Mouse (Mus musculus) midbrain, postnatal 0 days (tissue): Measurements from ENCODE around the gene B3galt4. TPM values are rescaled to one million over a fixed set of nuclear protein-coding genes. Genes with fewer than 3 reads are reported as not detected.

Experiments
- ATAC-seq: fragments of 200-750 bp; cut with Nextera tagmentation; 2 replicates; pipeline ENCODE4 v1.8.0; 2017; ENCODE audit warnings: moderate number of reproducible peaks, mild to moderate bottlenecking, moderate TSS enrichment, moderate library complexity; ENCODE audit not compliant: low FRiP score
- DNase-seq: peaks from one replicate; pipeline ENCODE4 v3.0.0-alpha.2; 2015; ENCODE audit warnings: low spot score
- H3K27ac ChIP-seq: fragments of 300-500 bp; sonication (generic); 2 replicates; pipeline ENCODE4 v1.5.1; 2014; ENCODE audit warnings: low read depth, mild to moderate bottlenecking, low read length, mixed read lengths
- H3K27me3 ChIP-seq: fragments of 300-500 bp; sonication (generic); 2 replicates; pipeline ENCODE4 v1.6.1; 2014; ENCODE audit warnings: low read length, control low read depth, mixed read lengths; ENCODE audit not compliant: insufficient read depth
- H3K36me3 ChIP-seq: fragments of 300-500 bp; sonication (generic); 2 replicates; pipeline ENCODE4 v1.6.1; 2014; ENCODE audit warnings: low read length, control low read depth, mixed read lengths; ENCODE audit not compliant: insufficient read depth
- H3K4me1 ChIP-seq: fragments of 300-500 bp; sonication (generic); 2 replicates; pipeline ENCODE4 v1.6.1; 2014; ENCODE audit warnings: mild to moderate bottlenecking, control low read depth, antibody characterized with exemption, low read length, mixed read lengths; ENCODE audit not compliant: insufficient read depth
- H3K4me2 ChIP-seq: fragments of 300-500 bp; sonication (generic); 2 replicates; pipeline ENCODE4 v1.6.1; 2014; ENCODE audit warnings: low read depth, mild to moderate bottlenecking, low read length, mixed read lengths; ENCODE audit not compliant: poor library complexity, severe bottlenecking
- H3K4me3 ChIP-seq: fragments of 300-500 bp; sonication (generic); 2 replicates; pipeline ENCODE4 v1.5.1; 2014; ENCODE audit warnings: low read depth, mild to moderate bottlenecking, low read length, moderate library complexity
- H3K9ac ChIP-seq: fragments of 300-500 bp; sonication (generic); replicated peaks from 2 replicates; pipeline ENCODE4 v1.6.1; 2014; ENCODE audit warnings: mild to moderate bottlenecking, low read length, moderate library complexity, mixed read lengths; ENCODE audit not compliant: poor library complexity, severe bottlenecking
- H3K9me3 ChIP-seq: fragments of 300-500 bp; sonication (generic); 2 replicates; pipeline ENCODE4 v1.6.1; 2016; ENCODE audit warnings: low read length, control low read depth
- CTCF ChIP-seq: IDR thresholded peaks from 2 replicates; pipeline ENCODE4 v1.5.1; 2016; ENCODE audit warnings: antibody characterized with exemption, mild to moderate bottlenecking
- WGBS: fragments of 180-500 bp; shearing (Covaris S2); extraction: QIAGEN DNeasy Blood & Tissue Kit; methylation state at CpG from one replicate; pipeline ENCODE4 v1.1.7; 2014; 5-methylcytosine and 5-hydroxymethylcytosine counted together
- polyA plus RNA-seq: library from polyadenylated mRNA; unstranded; fragments of >200 nt; fragmentation: Nextera tagmentation; extraction: Ambion mirVana; gene quantifications from 2 replicates; pipeline ENCODE4 v1.2.1, GENCODE M21; 2015
- total RNA-seq: library from RNA; depleted of rRNA; stranded (reverse); fragments of >200 nt; gene quantifications from 2 replicates; pipeline ENCODE4 v1.2.3, GENCODE M21; 2014

Gene B3galt4
- total and polyA plus RNA-seq, 2 experiments from 2014 or later = 11.1 to 14.1 TPM

DNA sequence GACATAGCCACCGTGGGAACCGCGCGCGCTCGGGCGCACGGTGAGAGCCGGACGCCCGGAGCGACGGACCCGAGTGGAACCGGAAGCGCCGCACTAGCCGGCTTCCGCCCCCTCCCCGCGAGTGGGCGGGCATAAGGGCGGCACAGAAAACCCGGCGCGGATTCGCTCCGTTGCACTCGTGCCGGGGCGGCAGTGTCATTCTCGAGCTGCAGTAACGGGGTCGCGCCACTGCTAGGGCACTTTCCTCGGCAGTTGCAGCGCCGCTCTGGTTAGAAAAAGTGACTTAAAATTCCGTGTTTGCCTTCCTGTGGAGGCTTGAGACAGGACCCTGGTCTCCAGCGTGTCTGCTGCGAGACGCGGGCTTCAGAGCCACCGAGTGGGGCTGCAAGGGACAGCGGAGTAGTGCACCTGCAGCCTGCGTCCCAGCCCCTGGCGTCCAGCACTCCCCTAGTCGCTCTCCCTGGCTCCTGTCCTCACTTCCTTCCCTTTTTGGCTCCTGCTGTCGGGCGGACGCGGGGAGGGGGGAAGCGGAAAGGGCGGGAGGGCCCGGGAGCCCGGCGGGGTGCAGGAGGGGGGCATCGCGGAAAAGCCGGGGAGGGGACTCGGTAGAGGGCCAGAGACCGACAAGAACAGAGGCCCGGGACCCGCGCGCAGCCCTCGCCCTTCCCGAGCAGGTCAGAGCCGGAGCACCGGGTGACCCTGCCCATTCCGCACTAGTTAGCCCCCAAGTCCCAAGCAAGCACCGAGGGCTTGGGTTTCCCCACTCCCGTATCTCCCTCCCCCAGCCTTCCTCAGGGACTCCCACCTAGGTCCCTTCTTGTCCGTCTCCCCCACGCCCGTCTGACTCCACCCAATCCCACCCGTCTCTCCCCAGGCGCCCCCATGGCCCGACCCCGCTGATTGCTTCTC lies 21.7 kb downstream of the B3galt4 start, which contains the start of gene Rgl2:
TSS of gene Rgl2 (plus strand) at position 173 of the 909 bp plus-strand sequence.
- H3K9ac ChIP-seq = peak within 1 kb of the TSS; percentile 85
- H3K36me3 ChIP-seq = peaks cover 9% of the 10 kb centered on the region
- DNase-seq (peak; percentile 98), ATAC-seq (peak; percentile 83)
- under 1% methylated on average over 60 of the region's 80 CpGs for WGBS
- H3K9me3 ChIP-seq = no peaks in the 10 kb centered on the region
- 0 out of 2 replicates have a peak, but pooled peaks cover 5% of the 10 kb centered on the region for H3K4me1 ChIP-seq
- H3K4me3 ChIP-seq = peak within 1 kb of the TSS; percentile 89
- H3K4me2 ChIP-seq = peak within 1 kb of the TSS; percentile 99
- peak; percentile 67 for TF ChIP-seq CTCF
- no peaks in the 10 kb centered on the region for H3K27me3 ChIP-seq
- H3K27ac ChIP-seq = peak within 1 kb of the TSS; percentile 89

DNA sequence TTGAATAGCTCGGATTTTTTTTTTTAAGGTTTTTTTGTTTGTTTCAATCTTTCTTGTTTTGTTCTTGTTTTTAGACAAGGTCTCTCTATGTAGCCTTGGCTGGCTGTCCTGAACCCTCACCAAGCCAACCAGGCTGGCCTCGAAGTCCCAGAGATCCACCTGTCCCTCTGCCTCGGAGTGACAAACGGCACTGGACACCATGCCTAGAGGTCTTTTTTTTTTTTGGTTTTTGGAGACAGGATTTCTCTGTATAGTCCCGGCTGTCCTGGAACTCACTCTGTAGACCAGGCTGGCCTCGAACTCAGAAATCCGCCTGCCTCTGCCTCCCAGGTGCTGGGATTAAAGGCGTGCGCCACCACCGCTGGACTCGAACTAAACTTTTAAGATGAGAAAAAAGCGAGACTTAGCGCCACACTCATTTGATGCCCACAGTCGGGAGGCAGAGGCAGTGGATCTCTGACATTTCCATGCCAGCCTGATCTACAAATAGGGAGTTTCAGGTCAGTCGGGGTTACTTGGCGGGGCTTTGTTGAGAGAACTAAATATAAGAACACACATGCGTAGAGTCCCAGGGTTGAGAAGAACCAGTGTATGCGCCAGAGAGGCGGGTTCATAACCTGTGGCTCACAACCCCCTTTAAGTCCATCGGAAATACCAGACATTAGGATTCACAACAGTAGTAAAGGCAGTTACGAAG lies 22.9 kb downstream of the B3galt4 start:
- TF ChIP-seq CTCF = no peak
- Histone ChIP-seq H3K27me3 (no peaks in the 10 kb centered on the region), H3K4me3 (peak overlapping the region; percentile 89), H3K9me3 (no peaks in the 10 kb centered on the region), H3K36me3 (peaks cover 5% of the 10 kb centered on the region), H3K27ac (0 out of 2 replicates have a peak overlapping the region, but pooled peaks have one; percentile 62), H3K9ac (peak overlapping the region; percentile 71), H3K4me2 (peak overlapping the region; percentile 99), H3K4me1 (0 out of 2 replicates have a peak, but pooled peaks cover 5% of the 10 kb centered on the region)
- DNase-seq (no peak), ATAC-seq (no peak)
- 66% methylated on average over 21 of the region's 21 CpGs for WGBS

DNA sequence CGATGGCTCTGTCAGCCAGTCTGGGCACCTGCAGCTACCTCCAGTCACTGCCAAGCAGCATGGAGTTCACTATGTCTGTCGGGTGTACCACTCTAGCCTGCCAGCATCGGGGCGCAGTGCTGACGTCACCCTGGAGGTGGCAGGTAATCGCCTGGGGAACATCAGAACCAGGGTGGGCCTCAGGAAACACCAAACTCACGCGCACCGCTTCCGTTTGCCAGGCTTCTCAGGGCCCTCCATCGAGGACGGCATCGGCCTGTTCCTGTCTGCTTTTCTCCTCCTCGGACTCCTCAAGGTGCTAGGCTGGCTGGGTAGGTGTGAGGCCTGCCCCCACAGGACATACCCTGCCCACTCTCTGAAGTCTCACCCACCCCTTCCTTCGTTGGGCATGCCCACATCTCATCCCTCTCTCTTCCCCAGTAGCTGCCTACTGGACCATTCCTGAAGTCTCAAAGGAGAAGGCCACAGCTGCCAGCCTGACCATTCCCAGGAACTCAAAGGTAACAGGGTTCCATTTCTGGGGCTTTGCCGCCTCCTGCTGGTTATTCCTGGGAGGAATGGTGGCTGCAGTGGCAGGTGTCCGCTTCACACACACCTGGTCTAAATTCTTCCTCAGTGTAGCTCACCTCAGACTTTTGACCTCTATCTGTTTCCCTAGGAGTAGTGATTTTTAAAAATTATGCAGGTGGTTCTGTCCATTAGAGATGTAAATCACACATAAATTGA lies 24.9 kb downstream of the B3galt4 start:
- Histone ChIP-seq H3K9ac (no peak overlapping the region), H3K4me1 (0 out of 2 replicates have a peak, but pooled peaks cover 5% of the 10 kb centered on the region), H3K36me3 (no peaks in the 10 kb centered on the region), H3K27ac (no peak overlapping the region), H3K4me3 (no peak overlapping the region), H3K9me3 (no peaks in the 10 kb centered on the region), H3K27me3 (no peaks in the 10 kb centered on the region), H3K4me2 (no peak overlapping the region)
- DNase-seq = no peak
- no peak for ATAC-seq
- 77% methylated on average over 17 of the region's 17 CpGs for WGBS
- peak; percentile 53 for TF ChIP-seq CTCF

DNA sequence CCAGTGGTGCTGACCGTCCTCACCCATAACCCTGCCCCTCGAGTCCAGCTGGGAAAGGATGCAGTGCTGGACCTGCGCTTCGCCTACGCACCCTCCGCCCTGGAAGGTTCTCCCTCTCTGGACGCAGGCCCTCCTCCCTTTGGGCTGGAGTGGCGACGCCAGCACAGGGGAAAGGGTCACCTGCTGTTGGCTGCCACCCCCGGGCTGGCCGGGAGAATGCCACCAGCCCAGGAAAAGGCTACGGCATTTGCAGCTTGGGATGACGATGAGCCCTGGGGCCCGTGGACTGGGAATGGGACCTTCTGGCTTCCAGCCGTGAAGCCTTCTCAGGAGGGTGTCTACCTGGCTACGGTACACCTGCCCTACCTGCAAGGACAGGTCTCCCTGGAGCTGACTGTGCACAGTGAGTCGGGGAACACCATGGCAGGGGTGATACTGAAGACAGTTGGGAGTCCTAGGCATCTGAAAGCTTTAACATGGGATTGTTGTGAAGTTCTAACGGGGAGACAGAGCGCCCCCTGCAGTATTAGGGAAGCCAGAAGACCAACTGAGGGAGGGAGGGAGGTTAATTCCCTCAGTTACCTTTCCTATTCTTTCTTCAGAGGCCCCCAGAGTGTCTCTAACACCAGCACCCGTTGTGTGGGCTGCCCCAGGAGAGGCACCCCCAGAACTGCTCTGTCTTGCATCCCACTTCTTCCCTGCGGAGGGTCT lies 25.7 kb downstream of the B3galt4 start:
- TF ChIP-seq CTCF = peak; percentile 26; the same call in 1 of the 2 replicates
- H3K4me3 ChIP-seq = no peak overlapping the region
- H3K4me2 ChIP-seq = no peak overlapping the region
- H3K36me3 ChIP-seq = no peaks in the 10 kb centered on the region
- H3K4me1 ChIP-seq = no peaks in the 10 kb centered on the region
- H3K9me3 ChIP-seq = no peaks in the 10 kb centered on the region
- no peak overlapping the region for H3K27ac ChIP-seq
- no peaks in the 10 kb centered on the region for H3K27me3 ChIP-seq
- WGBS = 86% methylated on average over 21 of the region's 21 CpGs
- no peak for DNase-seq
- no peak for ATAC-seq
- no peak overlapping the region for H3K9ac ChIP-seq

DNA sequence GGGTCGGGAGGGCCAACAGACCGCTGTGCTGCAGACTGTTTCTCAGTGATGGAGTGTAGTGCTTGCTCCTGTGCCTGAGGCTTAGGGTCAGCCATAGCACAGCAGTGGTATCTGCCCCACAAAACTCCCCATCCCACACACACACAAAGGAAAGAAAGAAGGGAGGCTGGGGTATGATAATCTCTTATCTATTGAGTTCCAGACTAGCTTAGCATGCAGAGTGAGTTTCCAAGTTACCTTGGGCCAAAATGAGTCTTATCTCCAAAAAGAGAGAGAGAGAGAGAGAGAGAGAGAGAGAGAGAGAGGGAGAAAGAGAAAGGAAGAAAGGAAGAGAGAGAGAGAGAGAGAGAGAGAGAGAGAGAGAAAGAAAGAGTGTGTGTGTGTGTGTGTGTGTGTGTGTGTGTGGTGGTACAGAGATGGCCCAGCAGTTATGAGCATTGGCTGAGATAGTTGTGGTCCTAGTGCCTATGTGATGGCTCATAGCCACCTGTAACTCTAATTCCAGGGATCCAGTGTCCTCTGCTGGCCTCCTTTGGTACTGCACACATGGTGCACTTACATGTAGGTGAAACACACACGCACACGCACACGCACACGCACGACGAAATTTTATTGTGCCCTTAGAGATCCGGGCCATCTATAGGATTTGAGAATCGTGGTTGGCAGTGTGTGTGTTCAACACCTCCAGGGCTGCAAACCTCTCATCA lies 26.6 kb downstream of the B3galt4 start:
- no peaks in the 10 kb centered on the region for H3K4me1 ChIP-seq
- ATAC-seq (no peak), DNase-seq (peak; percentile 37)
- no peaks in the 10 kb centered on the region for H3K27me3 ChIP-seq
- peak; percentile 67 for TF ChIP-seq CTCF
- no peak overlapping the region for H3K4me3 ChIP-seq
- no peak overlapping the region for H3K9ac ChIP-seq
- no peaks in the 10 kb centered on the region for H3K9me3 ChIP-seq
- no peak overlapping the region for H3K27ac ChIP-seq
- H3K36me3 ChIP-seq = no peaks in the 10 kb centered on the region
- no peak overlapping the region for H3K4me2 ChIP-seq
- WGBS = 84% methylated on average over 10 of the region's 10 CpGs
